Mouse (Mus musculus) layer of hippocampus, postnatal 14 days (tissue): ENCODE measurements around the gene Def8. TPM values are rescaled to one million over a fixed set of nuclear protein-coding genes. Genes with fewer than 3 reads are reported as not detected.
A peak's percentile ranks its signal among the peaks of the same experiment; 100 is the strongest.

ENCODE experiments used
- DNase-seq, 2 experiments: peaks; one replicate each; pipeline ENCODE4 v3.0.0; 2021 to 2022; ENCODE audit warnings: low spot score in 2 of 2, mixed read lengths in 1 of 2
- long read RNA-seq, 2 experiments: library from polyadenylated mRNA; stranded (forward); transcript quantifications; one replicate each; pipeline ENCODE4 v2.0.0; 2021
- total RNA-seq, 2 experiments: library from RNA; stranded (reverse); gene quantifications; 2 replicates each; pipeline ENCODE4 v1.2.3; 2021

Def8 gene
- total RNA-seq: 10 to 100 TPM; 72.0 to 78.2 TPM
- long read RNA-seq, experiment 1, transcript Def8-202 (12 exons, 3,127 nt): major isoform, 33 of 50 reads
- long read RNA-seq, experiment 1, transcript Def8-204 (12 exons, 3,191 nt): minor isoform, 5 of 50 reads
- long read RNA-seq, experiment 1, partial matches to known transcripts: 7 of 50 reads
- long read RNA-seq, experiment 1, other reads (novel, unspliced or antisense): 3 of 50 reads
- long read RNA-seq, experiment 2, transcript Def8-202 (12 exons, 3,127 nt): major isoform, 24 of 45 reads
- long read RNA-seq, experiment 2, transcript Def8-204 (12 exons, 3,191 nt): minor isoform, 9 of 45 reads
- long read RNA-seq, experiment 2, partial matches to known transcripts: 6 of 45 reads
- long read RNA-seq, experiment 2, other reads (novel, unspliced or antisense): 4 of 45 reads

- DNase-seq: no peak
Observed at GRCm38 (mm10) chr8:123423441-123423840, at the start of gene Def8. TSS of gene Def8 (plus strand) at chr8:123423527.

- peak; percentile 92 to 93 for DNase-seq
Observed at GRCm38 (mm10) chr8:123374239-123374578, 49.1 kb upstream of the Def8 start.

DNA sequence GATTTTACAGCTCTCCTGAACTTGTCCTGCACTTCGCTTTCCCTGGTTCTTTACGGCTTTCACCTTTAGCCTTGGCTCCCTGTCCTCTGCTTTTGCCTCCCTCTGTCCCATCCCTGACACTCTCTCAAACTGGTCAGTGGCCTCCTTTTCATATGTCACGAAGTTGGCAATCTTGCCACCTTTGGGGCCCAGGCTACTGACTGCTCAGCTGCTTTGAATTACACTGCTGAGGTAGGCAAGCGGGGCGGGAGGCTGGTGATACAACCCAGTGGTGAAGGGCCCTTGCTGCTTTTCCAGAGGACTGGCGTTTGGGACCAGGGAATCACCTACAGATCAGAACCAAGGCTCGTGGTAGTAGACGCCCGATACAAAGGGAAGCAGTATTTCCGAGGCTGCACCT, 47.6 kb upstream of the Def8 start:
- DNase-seq: no peak

GRCm38 (mm10) chr8:123376106-123376505, 47.2 kb upstream of the Def8 start:
- DNase-seq: no peak

DNA sequence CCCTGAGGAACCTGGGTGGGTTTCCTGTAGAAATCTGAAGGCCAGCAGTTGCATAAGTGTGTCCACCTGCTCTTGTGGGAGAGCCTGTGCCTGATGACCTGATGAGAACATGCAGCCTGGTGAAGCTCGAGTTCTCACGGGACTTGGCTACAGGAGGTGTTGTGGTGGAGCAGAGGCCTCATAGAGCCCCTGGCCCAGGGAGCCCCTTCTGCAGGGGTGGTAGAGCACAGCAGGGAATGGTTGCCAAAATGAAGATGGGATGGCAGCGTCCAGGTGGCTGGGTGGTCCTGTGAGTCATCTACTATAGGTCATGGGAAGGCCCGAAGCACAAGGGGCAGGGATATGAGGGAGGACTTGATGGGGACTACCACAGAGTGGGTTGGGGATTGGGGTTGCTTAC, 41.6 kb upstream of the Def8 start:
- DNase-seq: no peak

- no peak for DNase-seq
Observed at GRCm38 (mm10) chr8:123382516-123382915, 40.8 kb upstream of the Def8 start.

- DNase-seq: no peak
Observed at GRCm38 (mm10) chr8:123384883-123385540, 38.3 kb upstream of the Def8 start.

DNA sequence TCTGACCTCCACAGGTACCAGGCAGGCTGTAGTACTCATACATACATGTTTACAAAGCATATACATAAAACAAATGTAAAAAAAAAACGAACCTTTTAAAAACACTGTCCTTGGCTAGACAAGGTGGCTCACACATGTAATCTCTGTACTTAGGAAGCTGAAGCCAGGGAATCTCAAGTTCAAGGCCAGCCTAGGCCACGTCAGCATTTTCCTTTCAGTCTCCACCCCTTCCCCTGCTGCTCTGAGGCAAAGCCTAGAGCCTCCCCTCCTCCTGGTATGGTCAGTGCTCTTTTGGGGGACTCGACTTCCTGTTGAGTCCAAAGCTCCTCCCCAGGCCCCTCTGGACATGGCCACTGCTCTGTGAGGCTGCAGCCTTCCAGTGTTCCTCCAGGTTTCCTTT, 36.3 kb upstream of the Def8 start:
- no peak for DNase-seq

GRCm38 (mm10) chr8:123387801-123388200, 35.5 kb upstream of the Def8 start:
- DNase-seq: no peak

GRCm38 (mm10) chr8:123389026-123389425, 34.3 kb upstream of the Def8 start:
- no peak for DNase-seq

- DNase-seq: no peak
Observed at GRCm38 (mm10) chr8:123398308-123398707, 25.0 kb upstream of the Def8 start.

DNA sequence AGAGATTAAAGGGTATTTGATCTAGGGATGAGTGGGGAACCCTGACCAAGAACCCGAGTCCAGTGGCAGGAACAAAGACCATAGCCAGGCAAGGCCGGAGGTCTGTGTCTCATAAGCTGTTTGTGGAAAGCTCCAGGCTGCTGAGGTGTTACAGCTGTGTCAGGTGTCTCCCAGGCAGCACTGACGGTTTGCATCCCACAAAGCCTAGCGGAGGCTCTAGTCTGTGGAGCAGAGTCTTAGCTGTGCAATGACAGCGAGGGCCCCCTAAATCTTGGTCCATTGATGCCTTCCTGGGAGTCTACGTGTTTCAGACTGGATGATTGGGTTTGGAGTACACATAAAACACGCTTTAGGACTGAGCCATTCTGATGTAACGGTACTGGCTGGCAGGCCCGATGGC, 21.4 kb upstream of the Def8 start:
- DNase-seq: no peak

GRCm38 (mm10) chr8:123402730-123403326, 20.5 kb upstream of the Def8 start:
- DNase-seq: no peak

DNA sequence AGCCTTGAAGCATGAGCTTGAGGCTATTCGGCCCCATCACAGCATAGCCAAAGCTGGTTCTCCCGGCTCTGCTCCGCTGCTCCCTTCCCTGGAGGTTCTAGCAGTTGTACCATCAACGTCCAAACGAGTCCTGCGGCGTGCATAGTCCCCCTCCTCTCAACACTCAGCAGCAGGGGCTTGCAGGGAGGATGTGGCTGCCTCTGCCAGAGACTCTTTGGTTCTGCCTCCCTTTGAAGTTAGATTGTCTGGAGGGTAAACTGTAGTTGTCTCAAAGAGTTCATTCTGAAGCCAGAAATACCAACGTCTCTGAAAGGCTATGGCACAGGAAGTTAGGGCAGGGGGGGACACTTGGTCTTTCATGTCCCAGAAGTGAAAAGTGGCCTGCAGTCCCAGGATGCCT, 18.8 kb upstream of the Def8 start:
- DNase-seq: no peak

- DNase-seq: peak; percentile 75 to 77
Observed at GRCm38 (mm10) chr8:123406786-123407185, 16.5 kb upstream of the Def8 start, which contains the start of gene Mc1r. TSS of gene Mc1r (plus strand) at chr8:123407107.

GRCm38 (mm10) chr8:123407612-123408011, 15.7 kb upstream of the Def8 start:
- DNase-seq: no peak

DNA sequence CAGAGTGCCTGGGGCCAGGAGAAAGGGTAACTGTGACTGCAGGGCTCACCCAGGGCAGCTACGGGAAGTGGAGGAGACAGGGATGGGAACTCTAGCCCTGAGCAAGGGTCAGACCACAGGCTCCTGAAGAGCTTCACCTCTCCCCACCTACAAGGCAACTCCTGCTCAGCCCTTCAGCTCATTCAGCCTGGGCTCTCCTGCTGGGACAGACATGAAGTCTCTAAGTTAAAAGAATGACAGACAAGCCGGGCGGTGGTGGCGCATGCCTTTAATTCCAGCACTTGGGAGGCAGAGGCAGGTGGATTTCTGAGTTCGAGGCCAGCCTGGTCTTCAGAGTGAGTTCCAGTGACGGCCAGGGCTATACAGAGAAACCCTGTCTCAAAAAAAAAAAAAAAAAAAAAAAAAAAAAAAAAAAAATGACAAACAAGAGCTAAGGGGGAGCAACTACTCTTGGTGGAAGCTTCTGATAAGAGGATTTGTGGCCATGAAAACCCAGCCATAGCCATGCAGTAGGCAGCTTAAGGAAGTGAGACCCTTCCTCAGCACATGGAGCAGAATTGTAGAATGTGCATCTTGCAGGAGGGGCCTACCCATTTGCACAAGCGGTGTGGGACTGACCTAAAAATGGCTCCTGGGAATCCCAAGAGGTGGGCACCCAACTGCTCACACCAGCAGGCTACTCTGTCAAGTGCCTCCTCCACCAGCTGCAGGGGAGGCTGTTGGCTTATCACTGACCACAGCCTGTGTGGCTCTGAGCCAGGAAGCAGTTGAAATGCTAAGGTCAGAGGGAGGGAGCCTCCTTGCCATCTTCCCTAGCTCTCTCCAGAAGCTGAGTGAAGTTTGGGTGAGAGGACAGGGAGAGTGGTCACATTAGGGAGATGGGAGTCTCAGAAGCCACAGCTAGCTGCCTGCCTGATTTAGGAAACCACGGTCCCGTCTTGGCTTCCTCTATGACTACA, 14.5 kb upstream of the Def8 start:
- no peak for DNase-seq

DNA sequence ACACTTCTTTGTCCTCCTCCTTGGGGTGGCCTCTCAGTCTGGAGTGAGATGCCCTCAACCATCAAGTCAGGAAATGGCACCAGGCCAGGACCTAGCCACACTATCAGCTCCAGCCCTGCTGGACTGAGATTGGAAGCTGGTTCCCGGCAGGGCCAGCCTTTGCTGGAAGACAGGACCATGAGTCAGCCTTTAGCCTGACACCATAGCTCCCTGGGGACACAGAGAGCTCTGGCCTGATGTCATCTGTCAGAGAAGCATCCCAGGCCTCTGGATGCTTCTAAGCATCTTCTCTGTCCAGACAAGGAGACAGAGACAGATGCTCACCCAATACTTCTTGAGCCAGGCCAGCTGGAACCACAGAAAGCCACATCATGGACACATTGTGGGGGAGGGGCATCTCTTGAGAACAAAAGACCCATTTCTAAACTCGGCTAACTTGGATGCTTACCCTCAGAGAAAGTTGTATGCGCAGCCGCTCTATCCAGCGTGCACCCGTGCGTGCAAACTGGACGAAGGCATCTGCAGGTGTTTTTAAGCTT, 13.2 kb upstream of the Def8 start:
- DNase-seq: peak in 1 of 2 experiments; percentile 58

- DNase-seq: peak in 1 of 2 experiments; percentile 38
Observed at GRCm38 (mm10) chr8:123410788-123411187, 12.5 kb upstream of the Def8 start.

GRCm38 (mm10) chr8:123411246-123411645, 12.1 kb upstream of the Def8 start, which contains the start of gene Tubb3:
TSS of gene Tubb3 (plus strand) at chr8:123411424.
- DNase-seq: peak; percentile 87 to 93
